Mouse (Mus musculus) heart, adult 2 months (tissue): Measurements from ENCODE around the gene Moap1.

Experiments used
- CTCF ChIP-seq: fragments of 200-600 bp; IDR thresholded peaks from 2 replicates; pipeline ENCODE4 v1.8.1; 2022; ENCODE audit warnings: antibody characterized with exemption, mild to moderate bottlenecking, moderate library complexity
- EP300 ChIP-seq: fragments of 200-500 bp; IDR thresholded peaks from 2 replicates; pipeline ENCODE4 v1.6.1; 2011; ENCODE audit warnings: low read depth, low read length, control low read depth; ENCODE audit not compliant: insufficient read depth

GRCm38 (mm10) chr12:102699156-102699555 is 44.3 kb downstream of the Moap1 start:
- TF ChIP-seq EP300 = no peak
- no peak for TF ChIP-seq CTCF
